Mouse (Mus musculus): ENCODE results near the gene Dmrt2. TPM values are rescaled to one million over a fixed set of nuclear protein-coding genes. Genes with fewer than 3 reads are reported as not detected.

Dmrt2 gene
- polyA plus RNA-seq, 1 experiment from 2014 or later, result 0.63 TPM

- H3K27ac ChIP-seq (ENCODE audit: low read length), result no peak overlapping the region
- H3K9me3 ChIP-seq (ENCODE audit: control insufficient read depth, low read length), result no peaks in the 10 kb centered on the region
- no peak overlapping the region for H3K9ac ChIP-seq (ENCODE audit: low read length)
- WGBS, result 55% methylated on average over 5 of the region's 5 CpGs
- H3K4me3 ChIP-seq (ENCODE audit: low read length), result no peak overlapping the region
- H3K36me3 ChIP-seq (ENCODE audit: control insufficient read depth, insufficient read depth, low read length), result no peaks in the 10 kb centered on the region
- H3K27me3 ChIP-seq (ENCODE audit: control insufficient read depth, insufficient read depth, low read depth, low read length), result peaks cover 2% of the 10 kb centered on the region; the same call in 1 of the 2 replicates
- no peak for ATAC-seq (ENCODE audit: low read depth)
- H3K4me1 ChIP-seq (replicated peaks; ENCODE audit: control insufficient read depth, insufficient read depth, low read length), result no peaks in the 10 kb centered on the region
- H3K4me2 ChIP-seq (ENCODE audit: low read depth, low read length), result no peak overlapping the region
Measured at GRCm38 (mm10) chr19:25652560-25652959, 19.7 kb upstream of the Dmrt2 start.

GRCm38 (mm10) chr19:25654034-25654749 is 18.0 kb upstream of the Dmrt2 start:
- H3K27me3 ChIP-seq (ENCODE audit: control insufficient read depth, insufficient read depth, low read depth, low read length), result peaks cover 4% of the 10 kb centered on the region
- no peak overlapping the region for H3K4me2 ChIP-seq (ENCODE audit: low read depth, low read length)
- H3K4me1 ChIP-seq (replicated peaks; ENCODE audit: control insufficient read depth, insufficient read depth, low read length), result no peaks in the 10 kb centered on the region
- WGBS, result 38% methylated on average over 12 of the region's 12 CpGs
- H3K9ac ChIP-seq (ENCODE audit: low read length), result no peak overlapping the region
- no peaks in the 10 kb centered on the region for H3K36me3 ChIP-seq (ENCODE audit: control insufficient read depth, insufficient read depth, low read length)
- H3K9me3 ChIP-seq (ENCODE audit: control insufficient read depth, low read length), result no peaks in the 10 kb centered on the region
- no peak overlapping the region for H3K4me3 ChIP-seq (ENCODE audit: low read length)
- no peak for ATAC-seq (ENCODE audit: low read depth)
- H3K27ac ChIP-seq (ENCODE audit: low read length), result no peak overlapping the region

- Histone ChIP-seq H3K27me3 (ENCODE audit: control insufficient read depth, insufficient read depth, low read depth, low read length) (peaks cover 79% of the 10 kb centered on the region), H3K4me1 (replicated peaks; ENCODE audit: control insufficient read depth, insufficient read depth, low read length) (no peaks in the 10 kb centered on the region), H3K4me2 (ENCODE audit: low read depth, low read length) (0 out of 2 replicates have a peak overlapping the region, but pooled peaks have one; percentile 8), H3K36me3 (ENCODE audit: control insufficient read depth, insufficient read depth, low read length) (no peaks in the 10 kb centered on the region), H3K9ac (ENCODE audit: low read length) (no peak overlapping the region), H3K4me3 (ENCODE audit: low read length) (no peak overlapping the region), H3K9me3 (ENCODE audit: control insufficient read depth, low read length) (no peaks in the 10 kb centered on the region), H3K27ac (ENCODE audit: low read length) (no peak overlapping the region)
- WGBS, result 2% methylated on average over 31 of the region's 31 CpGs
- ATAC-seq (ENCODE audit: low read depth), result no peak
Measured at GRCm38 (mm10) chr19:25665486-25666339, 6.5 kb upstream of the Dmrt2 start.

GRCm38 (mm10) chr19:25667836-25668235 is 4.4 kb upstream of the Dmrt2 start:
- Histone ChIP-seq H3K4me1 (replicated peaks; ENCODE audit: control insufficient read depth, insufficient read depth, low read length) (peaks cover 9% of the 10 kb centered on the region), H3K27me3 (ENCODE audit: control insufficient read depth, insufficient read depth, low read depth, low read length) (peaks cover 94% of the 10 kb centered on the region), H3K27ac (ENCODE audit: low read length) (no peak overlapping the region), H3K4me3 (ENCODE audit: low read length) (no peak overlapping the region), H3K9me3 (ENCODE audit: control insufficient read depth, low read length) (no peaks in the 10 kb centered on the region), H3K9ac (ENCODE audit: low read length) (no peak overlapping the region), H3K4me2 (ENCODE audit: low read depth, low read length) (no peak overlapping the region), H3K36me3 (ENCODE audit: control insufficient read depth, insufficient read depth, low read length) (no peaks in the 10 kb centered on the region)
- no peak for ATAC-seq (ENCODE audit: low read depth)
- 15% methylated on average over 4 of the region's 4 CpGs for WGBS

- WGBS, result 5% methylated on average over 3 of the region's 3 CpGs
- H3K4me3 ChIP-seq (ENCODE audit: low read length), result no peak overlapping the region
- H3K9me3 ChIP-seq (ENCODE audit: control insufficient read depth, low read length), result no peaks in the 10 kb centered on the region
- no peak overlapping the region for H3K4me2 ChIP-seq (ENCODE audit: low read depth, low read length)
- no peak for ATAC-seq (ENCODE audit: low read depth)
- H3K9ac ChIP-seq (ENCODE audit: low read length), result no peak overlapping the region
- H3K36me3 ChIP-seq (ENCODE audit: control insufficient read depth, insufficient read depth, low read length), result no peaks in the 10 kb centered on the region
- H3K27ac ChIP-seq (ENCODE audit: low read length), result no peak overlapping the region
- H3K27me3 ChIP-seq (ENCODE audit: control insufficient read depth, insufficient read depth, low read depth, low read length), result peaks cover 98% of the 10 kb centered on the region
- peaks cover 17% of the 10 kb centered on the region for H3K4me1 ChIP-seq (replicated peaks; ENCODE audit: control insufficient read depth, insufficient read depth, low read length)
Measured at GRCm38 (mm10) chr19:25669593-25670248, 2.5 kb upstream of the Dmrt2 start.

GRCm38 (mm10) chr19:25670571-25671285 is 1.5 kb upstream of the Dmrt2 start:
- H3K9ac ChIP-seq (ENCODE audit: low read length), result no peak overlapping the region
- ATAC-seq (ENCODE audit: low read depth), result no peak
- H3K27ac ChIP-seq (ENCODE audit: low read length), result no peak overlapping the region
- no peaks in the 10 kb centered on the region for H3K9me3 ChIP-seq (ENCODE audit: control insufficient read depth, low read length)
- H3K4me2 ChIP-seq (ENCODE audit: low read depth, low read length), result no peak overlapping the region
- H3K4me1 ChIP-seq (replicated peaks; ENCODE audit: control insufficient read depth, insufficient read depth, low read length), result peaks cover 17% of the 10 kb centered on the region
- no peaks in the 10 kb centered on the region for H3K36me3 ChIP-seq (ENCODE audit: control insufficient read depth, insufficient read depth, low read length)
- 3% methylated on average over 17 of the region's 17 CpGs for WGBS
- peaks cover 98% of the 10 kb centered on the region for H3K27me3 ChIP-seq (ENCODE audit: control insufficient read depth, insufficient read depth, low read depth, low read length)
- H3K4me3 ChIP-seq (ENCODE audit: low read length), result no peak overlapping the region

- Histone ChIP-seq H3K27ac (ENCODE audit: low read length) (no peak overlapping the region), H3K4me3 (ENCODE audit: low read length) (peak overlapping the region; percentile 50), H3K36me3 (ENCODE audit: control insufficient read depth, insufficient read depth, low read length) (no peaks in the 10 kb centered on the region), H3K4me2 (ENCODE audit: low read depth, low read length) (peak overlapping the region; percentile 68), H3K9ac (ENCODE audit: low read length) (no peak overlapping the region), H3K9me3 (ENCODE audit: control insufficient read depth, low read length) (no peaks in the 10 kb centered on the region), H3K4me1 (replicated peaks; ENCODE audit: control insufficient read depth, insufficient read depth, low read length) (peaks cover 17% of the 10 kb centered on the region), H3K27me3 (ENCODE audit: control insufficient read depth, insufficient read depth, low read depth, low read length) (peaks cover 98% of the 10 kb centered on the region)
- no peak for ATAC-seq (ENCODE audit: low read depth)
- WGBS, result under 1% methylated on average over 14 of the region's 14 CpGs
Measured at GRCm38 (mm10) chr19:25671681-25672080, 530 bp upstream of the Dmrt2 start.

GRCm38 (mm10) chr19:25673224-25674055 is 1.2 kb downstream of the Dmrt2 start:
- H3K4me2 ChIP-seq (ENCODE audit: low read depth, low read length), result peak overlapping the region; percentile 52
- no peaks in the 10 kb centered on the region for H3K9me3 ChIP-seq (ENCODE audit: control insufficient read depth, low read length)
- peaks cover 19% of the 10 kb centered on the region for H3K4me1 ChIP-seq (replicated peaks; ENCODE audit: control insufficient read depth, insufficient read depth, low read length)
- peak overlapping the region; percentile 34 for H3K4me3 ChIP-seq (ENCODE audit: low read length)
- H3K36me3 ChIP-seq (ENCODE audit: control insufficient read depth, insufficient read depth, low read length), result no peaks in the 10 kb centered on the region
- 1% methylated on average over 65 of the region's 66 CpGs for WGBS
- no peak overlapping the region for H3K27ac ChIP-seq (ENCODE audit: low read length)
- ATAC-seq (ENCODE audit: low read depth), result no peak
- peaks cover 95% of the 10 kb centered on the region for H3K27me3 ChIP-seq (ENCODE audit: control insufficient read depth, insufficient read depth, low read depth, low read length)
- 0 out of 2 replicates have a peak overlapping the region, but pooled peaks have one; percentile 8 for H3K9ac ChIP-seq (ENCODE audit: low read length)

Data from lung, embryonic 16.5 days (tissue).